Mouse (Mus musculus) CH12.LX (cell line): Measurements from ENCODE around the gene Sgms1. TPM values are rescaled to one million over a fixed set of nuclear protein-coding genes. Genes with fewer than 3 reads are reported as not detected.

Experiments
- DNase-seq: peaks from one replicate; pipeline ENCODE4 v3.0.0-alpha.2; 2013; ENCODE audit errors: extremely low read depth
- H3K27ac ChIP-seq: 2 replicates; pipeline ENCODE4 v1.5.1; 2012; ENCODE audit warnings: low read depth, mild to moderate bottlenecking, control low read depth, moderate library complexity; ENCODE audit not compliant: insufficient read depth
- H3K27me3 ChIP-seq: replicated peaks from 2 replicates; pipeline ENCODE3; 2012; ENCODE audit warnings: inconsistent platforms
- H3K36me3 ChIP-seq, 2 experiments: replicated peaks in 1 of 2; 2 replicates each; pipeline versions ENCODE3 to v1.6.1; 2012; ENCODE audit warnings: inconsistent platforms in 1 of 2, low read length in 1 of 2, mild to moderate bottlenecking in 1 of 2, mixed read lengths in 1 of 2, moderate library complexity in 1 of 2; ENCODE audit not compliant: control insufficient read depth in 1 of 2, insufficient read depth in 1 of 2
- H3K4me1 ChIP-seq, 2 experiments: 2 replicates each; pipeline ENCODE4 v1.6.1; 2012; ENCODE audit warnings: inconsistent platforms in 1 of 2, moderate library complexity in 1 of 2; ENCODE audit not compliant: insufficient read depth in 2 of 2, control insufficient read depth in 1 of 2
- H3K4me2 ChIP-seq: 2 replicates; pipeline ENCODE4 v1.6.1; 2012; ENCODE audit warnings: low read depth, mild to moderate bottlenecking, control low read depth; ENCODE audit not compliant: poor library complexity, insufficient read depth, severe bottlenecking
- H3K4me3 ChIP-seq, 3 experiments: fragments of 150-350 bp in 1 of 3; sonication (generic) in 1 of 3; replicated peaks in 1 of 3; 2 replicates each; pipeline versions ENCODE3 to v1.5.1; 2011 to 2012; ENCODE audit warnings: low read depth in 2 of 3, low read length in 2 of 3, mild to moderate bottlenecking in 2 of 3, moderate library complexity in 2 of 3, control low read depth in 1 of 3, improper control_type of control experiment in 1 of 3, inconsistent platforms in 1 of 3, mixed read lengths in 1 of 3; ENCODE audit not compliant: poor library complexity in 1 of 3
- H3K79me2 ChIP-seq: replicated peaks from 2 replicates; pipeline ENCODE4 v1.6.1; 2012; ENCODE audit warnings: mild to moderate bottlenecking, moderate library complexity; ENCODE audit not compliant: control insufficient read depth, poor library complexity, insufficient read depth, severe bottlenecking; ENCODE audit errors: extremely low read depth
- H3K9ac ChIP-seq: 2 replicates; pipeline ENCODE4 v1.6.1; 2012; ENCODE audit warnings: low read depth, mild to moderate bottlenecking, control low read depth, moderate library complexity; ENCODE audit not compliant: insufficient read depth
- H3K9me3 ChIP-seq: replicated peaks from 2 replicates; pipeline ENCODE3; 2012; ENCODE audit warnings: low read length, inconsistent platforms, mixed read lengths
- CHD1 ChIP-seq: IDR thresholded peaks from 2 replicates; pipeline ENCODE4 v1.6.1; 2012; ENCODE audit warnings: low read depth, low read length, improper control_type of control experiment, inconsistent platforms
- CHD2 ChIP-seq: IDR thresholded peaks from 2 replicates; pipeline ENCODE4 v1.6.1; 2011; ENCODE audit warnings: low read length, improper control_type of control experiment
- CTCF ChIP-seq, 2 experiments: IDR thresholded peaks in 1 of 2; conservative IDR thresholded peaks in 1 of 2; 2 replicates each; pipeline ENCODE4 v1.5.1; 2011 to 2012; ENCODE audit warnings: low read depth in 2 of 2, low read length in 2 of 2, improper control_type of control experiment in 1 of 2, inconsistent platforms in 1 of 2, mild to moderate bottlenecking in 1 of 2, moderate library complexity in 1 of 2
- ELF1 ChIP-seq: IDR thresholded peaks from 2 replicates; pipeline ENCODE4 v1.6.1; 2014; ENCODE audit warnings: low read depth, mild to moderate bottlenecking, inconsistent platforms, low read length, improper control_type of control experiment
- EP300 ChIP-seq: IDR thresholded peaks from 2 replicates; pipeline ENCODE4 v1.6.1; 2011; ENCODE audit warnings: low read length, improper control_type of control experiment
- GABPA ChIP-seq: IDR thresholded peaks from 2 replicates; pipeline ENCODE4 v1.6.1; 2012; ENCODE audit warnings: low read depth, low read length, improper control_type of control experiment, inconsistent platforms; ENCODE audit not compliant: insufficient replicate concordance
- JUN ChIP-seq: IDR thresholded peaks from 2 replicates; pipeline ENCODE4 v1.6.1; 2011; ENCODE audit warnings: low read depth, mild to moderate bottlenecking, low read length, improper control_type of control experiment, moderate library complexity; ENCODE audit not compliant: insufficient read depth
- KAT2A ChIP-seq: IDR thresholded peaks from 2 replicates; pipeline ENCODE4 v1.6.1; 2012; ENCODE audit warnings: low read length, improper control_type of control experiment, inconsistent platforms; ENCODE audit not compliant: insufficient replicate concordance
- MAX ChIP-seq: IDR thresholded peaks from 2 replicates; pipeline ENCODE4 v1.6.1; 2011; ENCODE audit warnings: low read length, improper control_type of control experiment
- MAZ ChIP-seq: IDR thresholded peaks from 2 replicates; pipeline ENCODE4 v1.6.1; 2012; ENCODE audit warnings: low read depth, mild to moderate bottlenecking, inconsistent platforms, low read length, improper control_type of control experiment, moderate library complexity
- MYC ChIP-seq: IDR thresholded peaks from 2 replicates; pipeline ENCODE4 v1.6.1; 2011; ENCODE audit warnings: low read depth, mild to moderate bottlenecking, improper control_type of control experiment, low read length
- NELFE ChIP-seq: IDR thresholded peaks from 2 replicates; pipeline ENCODE4 v1.6.1; 2011; ENCODE audit warnings: low read depth, low read length, improper control_type of control experiment
- PAX5 ChIP-seq: IDR thresholded peaks from 2 replicates; pipeline ENCODE4 v1.6.1; 2012; ENCODE audit warnings: low read length, inconsistent platforms, mixed read lengths
- POLR2AphosphoS2 ChIP-seq: IDR thresholded peaks from 2 replicates; pipeline ENCODE4 v1.6.1; 2011; ENCODE audit warnings: low read depth, low read length, improper control_type of control experiment
- TBP ChIP-seq: conservative IDR thresholded peaks from 2 replicates; pipeline ENCODE4 v1.6.1; 2011; ENCODE audit warnings: low read depth, low read length, improper control_type of control experiment
- UBTF ChIP-seq: IDR thresholded peaks from 2 replicates; pipeline ENCODE4 v1.6.1; 2012; ENCODE audit warnings: low read depth, mild to moderate bottlenecking, inconsistent platforms, low read length, improper control_type of control experiment, moderate library complexity
- USF2 ChIP-seq: conservative IDR thresholded peaks from 2 replicates; pipeline ENCODE4 v1.6.1; 2011; ENCODE audit warnings: low read depth, low read length, improper control_type of control experiment
- ZC3H11A ChIP-seq: IDR thresholded peaks from 2 replicates; pipeline ENCODE4 v1.6.1; 2012; ENCODE audit warnings: low read depth, mild to moderate bottlenecking, inconsistent platforms, low read length, improper control_type of control experiment
- ZMIZ1 ChIP-seq: IDR thresholded peaks from 2 replicates; pipeline ENCODE4 v1.6.1; 2012; ENCODE audit warnings: low read depth, mild to moderate bottlenecking, inconsistent platforms, low read length, improper control_type of control experiment
- ZNF384 ChIP-seq: IDR thresholded peaks from 2 replicates; pipeline ENCODE4 v1.6.1; 2012; ENCODE audit warnings: low read depth, low read length, improper control_type of control experiment, inconsistent platforms
- dilution Hi-C: fragments of 300-500 bp; cut with MboI; formaldehyde crosslinking; loops from 2 replicates; pipeline ENCODE4 v1.14.3; 2020; ENCODE audit warnings: low sequenced_read_pairs; ENCODE audit not compliant: extremely low pct_unique_long_range_greater_than_20kb, extremely low pct_ligation_motif_present
- in situ Hi-C: fragments of 300-500 bp; cut with MboI; formaldehyde crosslinking; loops from 3 replicates; pipeline ENCODE4 v1.14.3; 2019; ENCODE audit warnings: low sequenced_read_pairs, low pct_ligation_motif_present, low pct_unique_long_range_greater_than_20kb, mixed read lengths
- polyA plus RNA-seq: library from polyadenylated mRNA; unstranded; fragments of >175 nt; gene quantifications from 2 replicates; pipeline ENCODE4 v1.2.1, GENCODE M21; 2012; ENCODE audit warnings: low read depth; ENCODE audit not compliant: insufficient read length
- total RNA-seq, 2 experiments: library from RNA; depleted of rRNA; stranded (reverse); fragments of 300-350 nt in 1 of 2; fragments of >200 nt in 1 of 2; gene quantifications; 2 replicates each; pipeline ENCODE4 v1.2.3; 2012 to 2014

Gene Sgms1
- total and polyA plus RNA-seq, 3 experiments, result 1.4 to 1.8 (median 1.8) TPM

- DNase-seq, result no peak
- H3K4me2 ChIP-seq, result no peak overlapping the region
- no peaks in the 10 kb centered on the region for H3K36me3 ChIP-seq
- H3K79me2 ChIP-seq, result no peaks in the 10 kb centered on the region
- H3K4me1 ChIP-seq, result peaks cover 2 to 23% of the 10 kb centered on the region in 2 experiments; a peak in 2 of 4 replicates
- no peak overlapping the region for H3K4me3 ChIP-seq
- in situ Hi-C loops, result no loop called here
- H3K27ac ChIP-seq, result no peak overlapping the region
- dilution Hi-C loops, result no loop called here
- H3K9me3 ChIP-seq, result no peaks in the 10 kb centered on the region
- H3K9ac ChIP-seq, result no peak overlapping the region
- no peak for TF ChIP-seq NELFE
- TF ChIP-seq UBTF, result no peak
- TF ChIP-seq POLR2AphosphoS2, result no peak
- TF ChIP-seq ELF1, result no peak
- no peak for TF ChIP-seq ZNF384
- no peak for TF ChIP-seq KAT2A
- H3K27me3 ChIP-seq, result no peaks in the 10 kb centered on the region
Measured at GRCm38 (mm10) chr19:32301568-32301967, 87.9 kb downstream of the Sgms1 start.

DNA sequence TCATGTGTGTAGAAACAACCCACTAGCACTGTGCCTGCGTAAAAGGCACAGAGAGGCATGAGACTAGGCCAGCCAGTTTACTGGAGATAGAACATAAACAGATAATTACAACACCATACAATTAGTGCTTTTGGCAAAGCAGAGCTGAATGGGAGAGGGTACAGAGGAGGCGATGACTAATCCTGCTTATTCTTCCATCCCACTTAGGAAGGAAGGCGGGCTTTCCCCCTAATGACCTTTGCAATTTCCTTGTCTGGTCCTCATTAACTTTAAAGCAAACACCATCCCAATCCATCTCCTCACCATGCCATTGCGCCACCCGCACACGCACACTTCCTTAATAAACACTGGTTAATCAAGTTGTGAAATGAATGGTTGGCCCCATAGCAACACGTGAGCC, 91.3 kb downstream of the Sgms1 start:
- DNase-seq, result no peak
- Histone ChIP-seq H3K4me3 (no peak overlapping the region), H3K27me3 (no peaks in the 10 kb centered on the region), H3K36me3 (no peaks in the 10 kb centered on the region), H3K9me3 (no peaks in the 10 kb centered on the region), H3K9ac (no peak overlapping the region), H3K27ac (no peak overlapping the region), H3K4me2 (no peak overlapping the region)
- TF ChIP-seq NELFE, result no peak
- TF ChIP-seq CHD1, result no peak
- no peak for TF ChIP-seq POLR2AphosphoS2
- TF ChIP-seq CTCF (conservative IDR thresholded peaks at IDR 0.05 in 1 of 2, IDR thresholded peaks at IDR 0.05 in 1 of 2; ENCODE audit: low read depth in 2 of 2, low read length in 2 of 2), result no peak
- TF ChIP-seq MYC, result no peak
- no peak for TF ChIP-seq CHD2
- no peak for TF ChIP-seq USF2
- no peak for TF ChIP-seq ZNF384
- TF ChIP-seq MAX, result no peak
- TF ChIP-seq PAX5, result no peak
- TF ChIP-seq TBP, result no peak
- TF ChIP-seq ZMIZ1, result no peak
- no peak for TF ChIP-seq GABPA
- TF ChIP-seq EP300, result no peak
- no peak for TF ChIP-seq ELF1
- no peak for TF ChIP-seq MAZ
- no peak for TF ChIP-seq ZC3H11A
- TF ChIP-seq JUN, result no peak
- TF ChIP-seq, all 38 proteins: peak for 0
- peaks cover 3 to 20% of the 10 kb centered on the region in 2 experiments for H3K4me1 ChIP-seq
- no peaks in the 10 kb centered on the region for H3K79me2 ChIP-seq
- in situ Hi-C loops (no loop called here), dilution Hi-C loops (no loop called here)
